Mouse (Mus musculus): ENCODE results near the gene Slc17a9.

Gene Slc17a9

DNA sequence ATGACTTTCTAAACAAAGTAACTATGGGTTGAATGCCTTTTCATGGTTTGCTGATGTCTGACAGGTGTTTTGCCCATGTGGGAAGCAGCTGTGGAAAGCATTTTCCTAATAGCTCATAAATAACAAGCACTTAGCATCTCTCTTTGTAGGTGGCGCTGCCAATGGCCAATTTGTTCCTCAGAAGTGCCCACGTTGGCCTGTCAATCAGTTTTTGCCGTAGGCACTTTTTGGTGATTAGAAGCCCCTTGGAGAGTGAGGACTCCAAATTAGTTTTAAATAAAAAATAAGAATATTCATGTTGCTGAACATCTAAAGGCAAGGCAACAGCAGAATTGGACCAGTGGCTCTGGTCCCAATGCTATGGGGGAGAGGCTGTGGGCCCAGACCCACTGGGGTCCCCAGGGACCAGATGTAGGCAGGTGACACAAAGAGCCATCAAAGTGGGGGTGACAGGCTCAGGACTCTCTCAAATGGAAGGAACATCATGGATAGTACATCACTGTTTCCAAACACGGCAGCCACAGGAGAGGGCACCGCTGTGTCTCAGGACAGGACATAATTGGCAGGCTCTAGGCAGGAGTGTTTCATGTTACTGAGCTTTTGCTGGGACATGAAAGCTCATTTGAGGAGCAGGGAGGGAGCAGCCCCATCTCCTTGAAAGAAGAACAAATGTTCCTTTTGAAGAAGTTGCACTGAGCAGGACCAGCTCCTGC, 30.1 kb downstream of the Slc17a9 start:
- in situ Hi-C loops (cut with MboI, MseI): loop anchor here (10.0 kb wide), 1 partner anchor 180 kb away; no protein-coding TSS in a partner anchor

DNA sequence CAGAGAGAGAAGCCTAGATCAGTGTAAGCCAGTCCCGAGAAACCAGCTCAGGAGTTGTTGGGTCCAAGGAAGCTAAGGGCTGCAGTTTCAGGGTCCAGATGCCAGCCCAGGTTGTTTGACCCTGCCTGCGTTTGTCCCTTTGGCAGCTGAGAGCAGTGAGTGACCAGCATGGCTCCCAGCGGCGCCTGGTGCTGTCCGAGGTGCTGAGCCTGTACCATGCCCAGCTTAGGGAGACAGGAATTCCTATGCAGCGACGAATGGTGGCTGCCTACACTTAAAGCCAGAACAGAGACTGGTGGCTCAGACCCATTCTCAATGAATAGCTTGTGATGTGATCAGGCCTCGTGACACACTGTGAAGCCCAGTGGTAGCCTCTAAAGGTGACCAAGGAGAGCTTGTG, 30.8 kb downstream of the Slc17a9 start:
- in situ Hi-C loops (cut with MboI, MseI): loop anchor here (10.0 kb wide), 1 partner anchor 181 kb away; no protein-coding TSS in a partner anchor

DNA sequence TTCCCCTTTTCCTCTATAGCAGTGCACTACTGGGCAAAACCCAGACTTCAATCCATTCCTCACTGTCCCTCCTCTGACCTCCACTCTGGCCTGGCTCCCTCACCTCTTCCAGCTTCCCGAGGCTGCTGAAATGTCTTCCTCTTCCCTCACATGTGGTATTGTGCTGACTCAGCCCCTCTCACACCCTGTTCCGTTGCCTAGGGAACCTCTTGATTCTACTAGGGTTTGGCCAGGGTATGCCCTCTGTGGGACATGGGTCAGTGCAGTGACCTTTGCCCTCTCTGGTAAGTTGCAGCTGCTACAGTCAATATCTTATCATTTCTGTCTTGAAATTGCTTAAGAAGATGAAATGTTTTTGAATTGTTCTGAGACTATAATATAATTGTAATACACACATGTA, 31.7 kb downstream of the Slc17a9 start:
- in situ Hi-C loops (cut with MboI, MseI): loop anchor here (10.0 kb wide), 1 partner anchor 182 kb away; no protein-coding TSS in a partner anchor

DNA sequence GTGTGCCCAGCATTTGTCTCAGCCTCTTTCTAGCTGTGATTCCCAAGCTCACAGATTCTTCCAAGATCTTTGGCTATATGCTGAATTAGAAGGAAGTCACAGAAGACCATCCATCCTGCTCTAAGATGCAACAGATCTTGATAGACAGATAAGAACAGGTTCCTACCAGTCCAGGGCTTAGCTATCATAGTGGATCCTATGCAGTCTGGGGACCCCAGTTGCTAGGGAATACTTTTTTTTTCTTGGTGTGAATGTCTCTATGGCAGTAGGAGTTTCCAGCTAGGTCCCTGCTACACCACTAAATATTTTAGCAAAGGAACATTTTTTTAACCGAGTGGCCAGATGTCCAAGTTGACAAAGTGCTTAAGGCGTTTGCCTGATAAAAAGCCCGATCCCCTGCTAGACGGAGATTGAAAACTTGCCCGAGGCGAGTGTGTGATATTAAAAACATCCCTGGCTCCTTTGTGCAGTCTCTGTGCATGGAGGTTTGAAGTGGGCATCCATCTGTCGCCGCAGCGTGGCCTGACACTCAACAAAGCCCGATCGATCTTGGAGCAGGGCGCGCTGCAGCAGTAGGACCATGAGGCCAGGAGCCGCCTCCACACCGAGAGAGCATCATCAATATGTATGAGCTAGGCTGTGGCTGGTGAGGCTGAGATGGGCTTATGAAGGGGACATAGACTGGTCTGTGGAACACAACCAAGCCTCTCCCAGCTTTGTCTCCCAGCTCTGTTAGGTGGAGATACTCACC, 33.6 kb downstream of the Slc17a9 start:
- in situ Hi-C loops (cut with MboI, MseI): loop anchor here (10.0 kb wide), 1 partner anchor 184 kb away; no protein-coding TSS in a partner anchor

DNA sequence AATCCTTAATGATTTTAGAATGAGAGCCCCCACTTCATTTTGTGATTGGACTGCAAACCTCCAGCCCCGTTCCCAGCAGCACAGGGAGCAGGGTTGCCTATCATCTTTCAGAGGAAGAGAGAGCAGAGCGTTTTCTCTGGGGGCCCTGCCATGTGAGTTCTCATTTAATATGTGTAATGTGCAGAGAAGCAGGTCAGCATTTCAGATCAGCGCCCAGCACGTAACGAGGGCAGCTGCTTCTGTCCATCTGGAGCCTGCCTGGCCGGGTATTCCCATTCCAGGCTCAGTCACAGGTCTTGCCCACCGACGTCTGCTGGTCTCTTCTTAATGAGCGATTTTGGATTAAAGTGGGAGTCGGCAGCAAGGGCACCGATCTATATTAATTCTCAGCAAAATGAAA, 39.9 kb downstream of the Slc17a9 start:
- in situ Hi-C loops (cut with MboI, MseI): no loop called here

DNA sequence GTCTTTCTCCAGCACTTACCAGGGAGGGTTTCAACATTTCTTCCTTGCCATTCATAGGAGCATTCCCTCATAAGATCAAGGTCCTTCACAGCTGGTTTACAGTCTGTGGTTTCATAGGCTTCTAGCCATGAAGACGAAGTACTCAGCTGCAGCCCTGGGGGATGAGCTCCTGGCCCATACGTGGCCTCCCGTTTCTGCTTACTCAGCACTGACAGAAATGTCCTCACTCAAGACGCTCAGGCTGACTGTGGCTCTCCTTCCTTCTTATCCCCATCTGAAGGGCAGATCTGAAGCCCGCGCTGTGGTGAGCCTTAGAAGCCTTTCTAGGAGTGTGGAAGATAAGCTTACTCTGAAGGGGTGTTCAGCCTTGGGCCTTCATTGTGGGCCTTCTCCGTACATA, 40.6 kb downstream of the Slc17a9 start:
- in situ Hi-C loops (cut with MboI, MseI): no loop called here

DNA sequence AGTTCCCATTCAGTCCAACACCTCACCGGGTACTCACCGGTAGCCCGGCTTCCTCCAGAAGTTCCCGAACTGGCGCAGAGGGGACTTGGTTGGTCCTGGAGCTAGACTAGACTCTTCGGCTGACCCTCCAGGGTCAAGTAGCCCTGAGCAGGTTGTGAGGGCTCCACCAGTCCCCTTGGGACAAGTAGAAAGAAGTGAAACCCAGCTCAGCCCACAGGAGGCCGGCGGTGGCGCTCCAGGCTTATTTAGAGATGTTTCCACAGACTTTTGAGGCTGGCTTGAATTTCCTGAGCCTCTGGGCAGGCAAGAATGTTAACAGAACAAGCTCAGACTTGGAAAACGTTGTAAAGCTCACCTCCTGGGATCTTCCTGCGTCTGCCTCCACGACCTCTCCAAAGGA, 50.2 kb downstream of the Slc17a9 start:
- in situ Hi-C loops (cut with MboI, MseI): no loop called here

DNA sequence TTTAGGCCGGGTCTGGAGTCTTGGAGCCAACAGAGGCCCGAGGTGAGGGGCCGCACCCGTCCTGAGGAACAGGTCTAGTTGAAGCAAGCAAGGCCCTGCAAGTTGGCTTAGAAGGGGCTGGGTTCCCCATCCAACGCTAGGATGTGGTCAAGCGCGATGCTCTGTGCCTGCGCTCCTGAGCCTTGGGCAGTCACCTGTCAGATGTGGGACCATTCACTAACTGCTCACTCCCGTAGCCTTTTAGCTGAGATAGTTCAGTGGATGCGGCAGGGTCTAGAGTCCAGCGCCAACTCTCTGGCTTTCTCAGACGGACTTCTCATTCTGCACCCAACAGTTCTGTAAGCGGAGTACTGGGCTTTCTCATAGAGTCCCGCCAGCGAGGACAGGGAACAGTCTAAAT, 50.6 kb downstream of the Slc17a9 start:
- in situ Hi-C loops (cut with MboI, MseI): no loop called here

DNA sequence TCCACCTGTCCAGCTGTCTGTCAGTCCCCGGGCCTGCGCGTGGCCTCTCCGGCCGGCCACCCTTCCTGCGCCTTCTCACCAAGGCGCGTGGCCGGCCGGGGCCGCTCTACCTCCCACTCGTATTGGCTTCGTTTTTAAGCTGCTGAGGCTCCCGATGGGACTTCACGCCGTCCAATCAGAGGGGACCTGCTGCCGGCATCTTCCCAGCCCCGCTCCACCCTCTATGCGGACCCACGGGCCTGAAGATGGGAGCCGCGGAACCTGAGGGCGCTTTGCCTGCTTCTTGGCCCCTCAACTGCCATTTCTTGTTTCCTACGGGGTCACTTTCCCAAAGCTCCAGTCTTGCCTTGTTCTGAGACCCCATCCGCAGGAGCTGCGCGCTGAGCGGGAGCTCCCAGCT, 51.7 kb downstream of the Slc17a9 start, which contains the start of gene Bhlhe23:
TSS of gene Bhlhe23 (minus strand) at position 108 of the 400 bp plus-strand sequence.
- in situ Hi-C loops (cut with MboI, MseI): no loop called here

DNA sequence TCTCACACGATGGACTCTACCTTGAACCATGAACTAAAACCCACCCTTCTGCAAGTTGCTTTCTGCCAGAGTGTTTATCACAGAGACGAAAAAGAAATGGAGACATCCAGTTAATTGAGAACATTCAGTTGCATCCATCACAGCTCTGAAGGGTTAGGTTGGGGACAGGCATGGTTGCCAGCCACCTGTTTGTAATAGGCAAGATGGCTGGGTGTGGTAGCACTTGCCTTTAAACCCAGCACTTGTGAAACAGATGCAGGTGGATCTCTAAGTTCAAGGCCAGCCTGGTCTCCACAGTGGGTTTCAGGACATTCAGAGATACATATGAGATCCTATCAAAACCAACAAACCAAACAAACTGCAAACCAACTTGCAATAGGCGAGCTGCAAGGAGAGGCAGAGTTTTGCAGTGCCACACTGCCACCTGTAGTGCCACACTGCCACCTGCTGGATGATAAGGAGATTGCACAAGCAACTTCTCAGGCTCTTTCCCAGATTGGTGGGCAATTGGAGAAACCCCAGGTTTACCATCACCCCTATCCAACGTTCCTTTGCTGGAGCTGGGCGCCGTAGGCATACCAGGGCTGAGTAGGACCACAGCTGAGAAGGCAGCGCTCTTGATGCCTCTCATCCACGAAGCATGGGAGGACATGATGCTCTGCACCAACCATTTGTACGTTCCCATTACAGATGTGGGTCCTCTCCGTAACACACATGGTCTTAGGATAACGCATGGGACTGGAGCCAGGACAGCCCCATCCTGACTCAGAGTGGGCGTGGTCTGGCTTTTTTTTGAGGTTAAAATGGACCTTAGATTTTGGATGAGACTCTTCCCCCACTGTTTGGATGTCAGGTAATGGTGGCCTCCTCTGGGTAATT, 54.4 kb downstream of the Slc17a9 start:
- in situ Hi-C loops (cut with MboI, MseI): no loop called here

DNA sequence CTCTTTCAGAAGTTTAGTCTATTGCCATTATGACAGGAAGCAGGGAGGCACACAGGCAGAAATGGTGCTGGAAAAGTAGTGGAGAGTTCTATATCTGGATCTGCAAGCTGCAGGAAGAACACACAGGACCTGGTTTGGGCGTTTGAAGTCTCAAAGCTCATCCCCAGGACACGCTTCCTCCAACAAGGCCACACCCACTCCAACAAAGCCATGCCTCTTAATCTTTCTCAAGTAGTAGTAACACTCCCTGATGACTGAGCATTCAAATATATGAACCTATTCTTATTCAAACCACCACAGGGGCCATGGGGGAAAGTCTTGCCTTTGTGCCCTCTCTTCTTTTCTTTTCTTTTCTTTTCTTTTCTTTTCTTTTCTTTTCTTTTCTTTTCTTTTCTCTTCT, 55.2 kb downstream of the Slc17a9 start:
- in situ Hi-C loops (cut with MboI, MseI): no loop called here

DNA sequence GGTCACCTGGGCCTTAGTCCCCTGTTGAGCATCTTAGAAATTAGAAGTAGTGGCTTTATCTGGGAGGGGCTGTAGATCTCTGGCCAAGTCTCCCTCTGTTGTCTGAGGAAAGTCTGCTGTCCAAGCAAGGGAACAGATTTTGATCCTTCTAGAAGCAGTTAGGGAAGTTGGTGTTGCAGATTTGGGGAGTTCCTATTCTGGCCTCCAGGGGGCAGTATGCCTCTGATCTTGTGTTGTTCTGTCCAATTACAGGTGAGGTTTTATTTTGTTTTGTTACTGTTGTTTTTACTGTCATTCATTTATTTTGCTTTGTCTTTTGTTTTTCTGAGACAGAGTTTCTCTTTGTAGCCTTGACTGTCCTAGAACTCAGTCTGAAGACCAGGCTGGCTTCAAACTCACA, 61.7 kb downstream of the Slc17a9 start:
- in situ Hi-C loops (cut with MboI, MseI): no loop called here

DNA sequence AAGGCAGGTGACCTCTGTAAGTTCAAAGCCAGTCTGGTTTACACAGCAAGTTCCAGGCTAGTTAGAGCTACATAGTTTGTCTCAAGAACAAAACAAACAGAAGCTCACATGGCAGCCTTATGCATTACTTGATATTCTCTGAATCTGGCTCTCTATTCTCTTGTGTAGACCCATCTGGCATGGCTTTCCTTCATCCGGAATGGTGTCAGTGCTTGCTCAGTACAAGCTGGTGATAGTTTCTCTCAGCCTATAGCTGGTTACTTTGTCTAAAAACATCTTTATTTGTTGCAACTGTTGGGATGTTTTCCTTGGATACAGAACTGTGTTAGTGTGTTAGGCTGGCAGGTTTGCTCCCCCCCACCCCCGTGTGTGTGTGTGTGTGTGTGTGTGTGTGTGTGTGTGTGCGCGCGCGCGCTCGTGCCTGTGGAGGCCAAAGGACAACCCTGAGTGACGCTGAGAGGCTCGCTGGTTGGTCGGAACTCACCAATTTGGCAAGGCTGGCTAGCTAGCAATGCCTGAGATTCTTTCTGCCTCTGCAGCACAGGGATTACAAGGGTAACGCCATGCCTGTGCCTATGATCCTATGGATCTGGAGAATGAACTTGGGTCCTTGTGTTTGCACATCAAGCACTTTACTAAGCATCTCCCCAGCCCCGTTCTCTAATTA, 62.6 kb downstream of the Slc17a9 start:
- in situ Hi-C loops (cut with MboI, MseI): no loop called here

DNA sequence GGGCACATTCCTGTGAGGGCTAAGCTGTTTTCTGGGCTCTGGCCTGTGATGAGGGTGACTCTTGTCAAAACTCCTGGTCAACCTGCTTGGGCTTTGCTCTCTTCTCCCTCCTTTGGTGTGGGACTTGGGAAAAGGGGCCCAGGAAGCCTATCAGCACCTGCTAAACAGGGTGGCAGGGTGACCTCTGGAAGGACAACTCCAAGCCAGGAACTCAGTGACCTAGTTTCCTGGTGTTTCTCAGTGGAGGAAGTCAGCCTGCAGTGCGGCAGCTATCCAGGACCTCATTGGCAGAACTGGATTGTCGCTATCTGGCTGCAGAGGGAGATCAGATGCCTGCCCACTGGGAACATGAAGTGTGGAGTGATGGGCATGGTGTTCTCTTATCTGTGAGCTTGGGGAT, 63.3 kb downstream of the Slc17a9 start:
- in situ Hi-C loops (cut with MboI, MseI): no loop called here

DNA sequence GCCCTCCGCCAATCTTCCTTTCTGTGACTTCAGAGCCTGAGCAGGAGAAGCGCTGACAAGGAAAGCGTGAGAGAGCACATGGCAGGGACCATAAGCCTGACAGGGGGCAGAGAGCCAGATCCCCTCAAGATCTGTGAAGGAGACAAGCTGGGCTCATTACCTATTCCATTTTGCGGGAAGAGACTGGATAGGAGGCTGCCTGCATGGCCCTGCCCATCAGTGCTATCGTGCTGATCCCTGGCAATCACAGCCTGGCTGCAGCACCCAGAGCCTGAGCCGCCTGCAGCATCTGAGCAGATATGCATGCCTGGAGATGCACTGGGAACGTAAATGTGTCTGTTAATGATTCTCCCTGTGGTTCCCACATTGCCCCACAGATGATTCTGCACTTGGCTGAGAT, 63.8 kb downstream of the Slc17a9 start:
- in situ Hi-C loops (cut with MboI, MseI): no loop called here

DNA sequence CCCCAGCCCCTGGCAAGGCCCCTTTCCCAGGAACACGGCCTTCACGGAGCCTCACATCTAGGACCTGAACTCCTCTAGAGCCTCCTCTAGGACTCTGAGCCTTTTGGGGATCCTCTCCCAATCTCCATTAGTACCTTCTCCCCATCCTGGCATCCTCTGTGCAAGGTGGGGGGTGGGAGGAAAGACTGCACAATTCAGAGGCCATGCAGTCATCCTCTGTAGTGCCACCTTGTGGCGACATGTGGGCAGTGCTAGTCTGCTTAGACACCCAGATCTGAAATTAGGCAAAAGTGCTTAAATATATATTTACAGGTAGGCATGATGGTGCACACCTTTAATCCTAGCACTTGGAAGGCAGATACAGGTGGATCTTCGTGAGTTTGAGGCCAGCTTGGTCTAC, 66.6 kb downstream of the Slc17a9 start:
- in situ Hi-C loops (cut with MboI, MseI): no loop called here

Data from T-helper 1 cell (primary cell).